Mouse (Mus musculus): ENCODE measurements around the gene Gm13090.

GRCm38 (mm10) chr4:151070962-151071361 lies 18.4 kb upstream of the Gm13090 start:
- TF ChIP-seq GATA1 (IDR thresholded peaks at IDR 0.05; ENCODE audit: low read length) (no peak), TAL1 (IDR thresholded peaks at IDR 0.05; ENCODE audit: low read length) (no peak)

Measured in erythroblast, embryonic 14.5 days (primary cell).